Mouse (Mus musculus) forebrain, embryonic 15.5 days (tissue): ENCODE results near the gene Prkcq. TPM values are rescaled to one million over a fixed set of nuclear protein-coding genes. Genes with fewer than 3 reads are reported as not detected.

Experiments
- ATAC-seq: fragments of 200-750 bp; cut with Nextera tagmentation; replicated peaks from 2 replicates; pipeline ENCODE4 v1.8.0; 2017; ENCODE audit warnings: mild to moderate bottlenecking, moderate TSS enrichment, moderate library complexity
- H3K27ac ChIP-seq: fragments of 300-500 bp; sonication (generic); replicated peaks from 2 replicates; pipeline ENCODE4 v1.5.1; 2015; ENCODE audit warnings: mild to moderate bottlenecking, inconsistent platforms
- H3K27me3 ChIP-seq: fragments of 300-500 bp; sonication (generic); 2 replicates; pipeline ENCODE4 v1.6.1; 2015; ENCODE audit warnings: inconsistent platforms
- H3K36me3 ChIP-seq: fragments of 300-500 bp; sonication (generic); 2 replicates; pipeline ENCODE4 v1.6.1; 2015; ENCODE audit warnings: mild to moderate bottlenecking, inconsistent platforms
- H3K4me1 ChIP-seq: fragments of 300-500 bp; sonication (generic); 2 replicates; pipeline ENCODE4 v1.6.1; 2015; ENCODE audit warnings: inconsistent platforms
- H3K4me2 ChIP-seq: fragments of 300-500 bp; sonication (generic); replicated peaks from 2 replicates; pipeline ENCODE4 v1.6.1; 2015; ENCODE audit warnings: mild to moderate bottlenecking, inconsistent platforms
- H3K4me3 ChIP-seq: fragments of 300-500 bp; sonication (generic); 2 replicates; pipeline ENCODE4 v1.5.1; 2015; ENCODE audit warnings: mild to moderate bottlenecking, inconsistent platforms
- H3K9ac ChIP-seq: fragments of 300-500 bp; sonication (generic); replicated peaks from 2 replicates; pipeline ENCODE4 v1.6.1; 2015; ENCODE audit warnings: mild to moderate bottlenecking, inconsistent platforms
- H3K9me3 ChIP-seq: fragments of 300-500 bp; sonication (generic); 2 replicates; pipeline ENCODE4 v1.6.1; 2016; ENCODE audit warnings: inconsistent platforms
- WGBS: fragments of 180-500 bp; shearing (Covaris S2); methylation state at CpG from one replicate; pipeline ENCODE4 v1.1.7; 2015; ENCODE audit warnings: mixed read lengths; 5-methylcytosine and 5-hydroxymethylcytosine counted together
- polyA plus RNA-seq: library from polyadenylated mRNA; unstranded; fragments of >200 nt; fragmentation: Nextera tagmentation; extraction: Ambion mirVana; gene quantifications from 2 replicates; pipeline ENCODE4 v1.2.1, GENCODE M21; 2015

Gene Prkcq
- polyA plus RNA-seq, result 3.2 and 3.5 TPM in 2 replicates

- WGBS, result 2% methylated on average over 38 of the region's 51 CpGs
- peaks cover 59% of the 10 kb centered on the region for H3K27me3 ChIP-seq
Observed at GRCm38 (mm10) chr2:11171754-11172501, at the start of gene Prkcq. Prkcq (plus strand) TSS chr2:11172108.

GRCm38 (mm10) chr2:11130881-11131280 lies 41.0 kb upstream of the Prkcq start:
- Histone ChIP-seq H3K9ac (no peak overlapping the region), H3K36me3 (no peaks in the 10 kb centered on the region), H3K4me2 (no peak overlapping the region), H3K27ac (no peak overlapping the region), H3K4me1 (no peaks in the 10 kb centered on the region), H3K4me3 (no peak overlapping the region), H3K9me3 (no peaks in the 10 kb centered on the region), H3K27me3 (no peaks in the 10 kb centered on the region)
- WGBS, result 87% methylated on average over 12 of the region's 12 CpGs
- ATAC-seq, result no peak

More at GRCm38 (mm10) chr2:11171754-11172501, at the start of gene Prkcq:
- Histone ChIP-seq H3K9me3 (no peaks in the 10 kb centered on the region), H3K4me1 (peaks cover 18% of the 10 kb centered on the region), H3K9ac (peak within 1 kb of the TSS; percentile 53), H3K4me3 (peak within 1 kb of the TSS; percentile 54), H3K4me2 (peak within 1 kb of the TSS; percentile 91), H3K36me3 (no peaks in the 10 kb centered on the region), H3K27ac (no peak within 1 kb of the TSS)
- ATAC-seq, result peak; percentile 89

GRCm38 (mm10) chr2:11135718-11136117 lies 36.2 kb upstream of the Prkcq start:
- WGBS, result 84% methylated on average over 6 of the region's 6 CpGs
- no peak for ATAC-seq
- Histone ChIP-seq H3K36me3 (no peaks in the 10 kb centered on the region), H3K4me1 (no peaks in the 10 kb centered on the region), H3K4me3 (no peak overlapping the region), H3K9ac (no peak overlapping the region), H3K27ac (no peak overlapping the region), H3K27me3 (no peaks in the 10 kb centered on the region), H3K4me2 (no peak overlapping the region), H3K9me3 (no peaks in the 10 kb centered on the region)

- Histone ChIP-seq H3K27me3 (0 out of 2 replicates have a peak, but pooled peaks cover 3% of the 10 kb centered on the region), H3K4me1 (no peaks in the 10 kb centered on the region), H3K9ac (no peak overlapping the region), H3K27ac (no peak overlapping the region), H3K4me2 (no peak overlapping the region), H3K9me3 (no peaks in the 10 kb centered on the region), H3K36me3 (no peaks in the 10 kb centered on the region), H3K4me3 (no peak overlapping the region)
- 94% methylated on average over 6 of the region's 6 CpGs for WGBS
- no peak for ATAC-seq
Observed at GRCm38 (mm10) chr2:11138076-11138475, 33.8 kb upstream of the Prkcq start.

- Histone ChIP-seq H3K4me2 (no peak overlapping the region), H3K9me3 (no peaks in the 10 kb centered on the region), H3K36me3 (no peaks in the 10 kb centered on the region), H3K9ac (no peak overlapping the region), H3K4me1 (no peaks in the 10 kb centered on the region), H3K4me3 (no peak overlapping the region), H3K27ac (no peak overlapping the region), H3K27me3 (0 out of 2 replicates have a peak, but pooled peaks cover 3% of the 10 kb centered on the region)
- ATAC-seq, result no peak
- 70% methylated on average over 1 of the region's 1 CpGs for WGBS
Observed at GRCm38 (mm10) chr2:11139518-11140152, 32.3 kb upstream of the Prkcq start.

GRCm38 (mm10) chr2:11140385-11140784 lies 31.5 kb upstream of the Prkcq start:
- H3K4me1 ChIP-seq, result no peaks in the 10 kb centered on the region
- no peak overlapping the region for H3K4me3 ChIP-seq
- 0 out of 2 replicates have a peak, but pooled peaks cover 3% of the 10 kb centered on the region for H3K27me3 ChIP-seq
- ATAC-seq, result no peak
- 65% methylated on average over 3 of the region's 3 CpGs for WGBS
- no peak overlapping the region for H3K4me2 ChIP-seq
- H3K36me3 ChIP-seq, result no peaks in the 10 kb centered on the region
- no peaks in the 10 kb centered on the region for H3K9me3 ChIP-seq
- H3K9ac ChIP-seq, result no peak overlapping the region
- no peak overlapping the region for H3K27ac ChIP-seq

GRCm38 (mm10) chr2:11149091-11149490 lies 22.8 kb upstream of the Prkcq start:
- no peak for ATAC-seq
- no peaks in the 10 kb centered on the region for H3K27me3 ChIP-seq
- H3K9me3 ChIP-seq, result no peaks in the 10 kb centered on the region
- no peak overlapping the region for H3K4me2 ChIP-seq
- no peaks in the 10 kb centered on the region for H3K36me3 ChIP-seq
- 86% methylated on average over 4 of the region's 4 CpGs for WGBS
- no peak overlapping the region for H3K9ac ChIP-seq
- no peak overlapping the region for H3K4me3 ChIP-seq
- H3K27ac ChIP-seq, result no peak overlapping the region
- H3K4me1 ChIP-seq, result no peaks in the 10 kb centered on the region

- Histone ChIP-seq H3K9ac (no peak overlapping the region), H3K9me3 (no peaks in the 10 kb centered on the region), H3K27ac (no peak overlapping the region), H3K4me1 (no peaks in the 10 kb centered on the region), H3K36me3 (no peaks in the 10 kb centered on the region), H3K27me3 (no peaks in the 10 kb centered on the region), H3K4me2 (no peak overlapping the region), H3K4me3 (no peak overlapping the region)
- WGBS, result 81% methylated on average over 7 of the region's 7 CpGs
- ATAC-seq, result no peak
Observed at GRCm38 (mm10) chr2:11150975-11151374, 20.9 kb upstream of the Prkcq start.

- WGBS, result 43% methylated on average over 6 of the region's 6 CpGs
- Histone ChIP-seq H3K4me2 (no peak overlapping the region), H3K27ac (no peak overlapping the region), H3K27me3 (no peaks in the 10 kb centered on the region), H3K9ac (no peak overlapping the region), H3K36me3 (no peaks in the 10 kb centered on the region), H3K9me3 (no peaks in the 10 kb centered on the region), H3K4me1 (no peaks in the 10 kb centered on the region), H3K4me3 (no peak overlapping the region)
- ATAC-seq, result no peak
Observed at GRCm38 (mm10) chr2:11151655-11152323, 20.1 kb upstream of the Prkcq start.

GRCm38 (mm10) chr2:11159641-11160040 lies 12.3 kb upstream of the Prkcq start:
- Histone ChIP-seq H3K4me2 (no peak overlapping the region), H3K4me3 (no peak overlapping the region), H3K9me3 (no peaks in the 10 kb centered on the region), H3K27ac (no peak overlapping the region), H3K36me3 (no peaks in the 10 kb centered on the region), H3K27me3 (no peaks in the 10 kb centered on the region), H3K4me1 (no peaks in the 10 kb centered on the region), H3K9ac (no peak overlapping the region)
- no peak for ATAC-seq
- WGBS, result 86% methylated on average over 7 of the region's 7 CpGs

- no peak for ATAC-seq
- no peak overlapping the region for H3K27ac ChIP-seq
- H3K27me3 ChIP-seq, result peaks cover 3% of the 10 kb centered on the region; the same call in 1 of the 2 replicates
- no peak overlapping the region for H3K9ac ChIP-seq
- H3K4me3 ChIP-seq, result no peak overlapping the region
- no peaks in the 10 kb centered on the region for H3K36me3 ChIP-seq
- H3K9me3 ChIP-seq, result no peaks in the 10 kb centered on the region
- WGBS, result 88% methylated on average over 3 of the region's 3 CpGs
- no peaks in the 10 kb centered on the region for H3K4me1 ChIP-seq
- no peak overlapping the region for H3K4me2 ChIP-seq
Observed at GRCm38 (mm10) chr2:11160696-11161095, 11.2 kb upstream of the Prkcq start.

GRCm38 (mm10) chr2:11161336-11161735 lies 10.6 kb upstream of the Prkcq start:
- Histone ChIP-seq H3K9me3 (no peaks in the 10 kb centered on the region), H3K4me3 (no peak overlapping the region), H3K27ac (no peak overlapping the region), H3K9ac (no peak overlapping the region), H3K36me3 (no peaks in the 10 kb centered on the region), H3K4me1 (no peaks in the 10 kb centered on the region), H3K27me3 (peaks cover 3% of the 10 kb centered on the region; the same call in 1 of the 2 replicates), H3K4me2 (no peak overlapping the region)
- 87% methylated on average over 4 of the region's 4 CpGs for WGBS
- no peak for ATAC-seq
